Comparison of ENCODE assay signal across 10 mouse cellular contexts in genomic region chr19:53532021-53532420, GRCm38 (mm10). TPM values are rescaled to one million over a fixed set of nuclear protein-coding genes. Genes with fewer than 3 reads are reported as not detected.
A peak's percentile ranks its signal among the peaks of the same experiment; 100 is the strongest.
DNase-seq lines count a peak whose midpoint lies in the region; ATAC-seq and TF ChIP-seq lines count a peak whose summit lies in the region.
"Had no signal": no experiment of that assay in that cellular context is flagged by ENCODE, and none has a peak within 500 bp of the region (broad histone marks: within the 10 kb centered on the region; RNA-seq: fewer than 3 reads in every experiment).

No protein-coding gene starts in this region.

- no peak for TF ChIP-seq CTCF in liver, postnatal 0 days (IDR thresholded peaks at IDR 0.05; ENCODE audit: low read depth)
- TF ChIP-seq CTCF in cerebellum, adult 2 months (IDR thresholded peaks at IDR 0.05; ENCODE audit: borderline replicate concordance, insufficient read depth, low read depth, low read length), result no peak
- no peak for TF ChIP-seq CTCF in heart, postnatal 0 days (IDR thresholded peaks at IDR 0.05; ENCODE audit: low read depth)

- H3K9me3 ChIP-seq in liver, postnatal 0 days (ENCODE audit: low read length), result no peaks in the 10 kb centered on the region
- H3K9me3 ChIP-seq in heart, postnatal 0 days (replicated peaks; ENCODE audit: control insufficient read depth, low read length), result no peaks in the 10 kb centered on the region
- no peaks in the 10 kb centered on the region for H3K9me3 ChIP-seq in midbrain, embryonic 11.5 days (ENCODE audit: control insufficient read depth, low read length)
- H3K9me3 ChIP-seq: embryonic facial prominence, embryonic 12.5 days had no signal

- DNase-seq in liver, postnatal 0 days, result no peak
- DNase-seq in liver (no peak), adipocyte (ENCODE audit: low spot score) (peak; percentile 61)
- peak; percentile 82 to 90 for DNase-seq in cerebellum, adult 2 months
- peak; percentile 52 for DNase-seq in heart, postnatal 0 days (ENCODE audit: low spot score)
- DNase-seq in gastrocnemius, postnatal 36 days, result no peak
- DNase-seq in urinary bladder, postnatal 36 days (ENCODE audit: low spot score in 2 of 2), result no peak
- DNase-seq in midbrain, embryonic 11.5 days (ENCODE audit: low spot score, missing footprints), result no peak
- DNase-seq: thymus, adult 2 months had no signal

- no peak overlapping the region for H3K4me3 ChIP-seq in liver, postnatal 0 days (ENCODE audit: low read depth, low read length)
- peak overlapping the region; percentile 71 for H3K4me3 ChIP-seq in cerebellum, adult 2 months (replicated peaks; ENCODE audit: insufficient read depth, low read depth, low read length)
- peak overlapping the region; percentile 11 for H3K4me3 ChIP-seq in heart, postnatal 0 days (ENCODE audit: low read depth, low read length)
- H3K4me3 ChIP-seq in midbrain, embryonic 11.5 days (ENCODE audit: low read depth, low read length), result no peak overlapping the region
- H3K4me3 ChIP-seq: embryonic facial prominence, embryonic 12.5 days had no signal

- H3K4me1 ChIP-seq in liver, postnatal 0 days (ENCODE audit: insufficient read depth), result peaks cover 46% of the 10 kb centered on the region
- H3K4me1 ChIP-seq in cerebellum, adult 2 months (ENCODE audit: control insufficient read depth, insufficient read depth, low read length), result peaks cover 19% of the 10 kb centered on the region
- H3K4me1 ChIP-seq in heart, postnatal 0 days (ENCODE audit: control insufficient read depth, insufficient read depth), result peaks cover 32% of the 10 kb centered on the region
- peaks cover 21% of the 10 kb centered on the region for H3K4me1 ChIP-seq in midbrain, embryonic 11.5 days (ENCODE audit: control insufficient read depth, insufficient read depth, low read length)

- peaks cover 9% of the 10 kb centered on the region for H3K27me3 ChIP-seq in liver, postnatal 0 days (ENCODE audit: insufficient read depth, low read length)
- H3K27me3 ChIP-seq in cerebellum, adult 2 months (ENCODE audit: control insufficient read depth, insufficient read depth, low read length), result no peaks in the 10 kb centered on the region
- no peaks in the 10 kb centered on the region for H3K27me3 ChIP-seq in heart, postnatal 0 days (ENCODE audit: control insufficient read depth, insufficient read depth, low read length)
- H3K27me3 ChIP-seq in midbrain, embryonic 11.5 days (ENCODE audit: control insufficient read depth, insufficient read depth, low read length), result peaks cover 17% of the 10 kb centered on the region

- H3K36me3 ChIP-seq in liver, postnatal 0 days (replicated peaks; ENCODE audit: insufficient read depth, low read length), result 0 out of 2 replicates have a peak, but pooled peaks cover 5% of the 10 kb centered on the region
- H3K36me3 ChIP-seq in heart, postnatal 0 days (replicated peaks; ENCODE audit: control insufficient read depth, insufficient read depth, low read length), result peaks cover 20% of the 10 kb centered on the region
- H3K36me3 ChIP-seq in midbrain, embryonic 11.5 days (ENCODE audit: control insufficient read depth, insufficient read depth, low read length), result no peaks in the 10 kb centered on the region
- H3K36me3 ChIP-seq: embryonic facial prominence, embryonic 12.5 days had no signal

- intact Hi-C loops in gastrocnemius, postnatal 36 days (cut with DNase I), result loop anchor here (5.0 kb wide), 1 partner anchor 45 kb away; no protein-coding TSS in a partner anchor

- no peak for ATAC-seq in liver, postnatal 0 days
- ATAC-seq in heart, postnatal 0 days (ENCODE audit: insufficient read depth, low read depth), result no peak
- ATAC-seq in midbrain, embryonic 11.5 days (ENCODE audit: low FRiP score), result no peak

- TF ChIP-seq POLR2A in cerebellum, adult 2 months (IDR thresholded peaks at IDR 0.05; ENCODE audit: borderline replicate concordance, insufficient read depth, low read length), result peak; percentile 60; the same call in 1 of the 2 replicates

- peak overlapping the region; percentile 35; the same call in 1 of the 2 replicates for H3K4me2 ChIP-seq in liver, postnatal 0 days (ENCODE audit: low read depth, low read length)
- H3K4me2 ChIP-seq in heart, postnatal 0 days (ENCODE audit: low read depth, low read length), result peak overlapping the region; percentile 86
- H3K4me2 ChIP-seq in midbrain, embryonic 11.5 days, result no peak overlapping the region
- H3K4me2 ChIP-seq: embryonic facial prominence, embryonic 12.5 days had no signal

- H3K27ac ChIP-seq in liver, postnatal 0 days (ENCODE audit: low read depth), result no peak overlapping the region
- peak overlapping the region; percentile 79 for H3K27ac ChIP-seq in cerebellum, adult 2 months (ENCODE audit: insufficient read depth, low read length)
- H3K27ac ChIP-seq in heart, postnatal 0 days (ENCODE audit: low read depth), result peak overlapping the region; percentile 14
- H3K27ac ChIP-seq in midbrain, embryonic 11.5 days (ENCODE audit: low read depth, low read length), result no peak overlapping the region
- H3K27ac ChIP-seq: embryonic facial prominence, embryonic 12.5 days had no signal

- no peak for TF ChIP-seq EP300 in liver, postnatal 0 days (IDR thresholded peaks at IDR 0.05; ENCODE audit: low read depth)
- TF ChIP-seq EP300 in heart, postnatal 0 days (IDR thresholded peaks at IDR 0.05; ENCODE audit: low read depth), result no peak

- 56% methylated on average over 6 of the region's 6 CpGs for WGBS in liver, postnatal 0 days (ENCODE audit: insufficient replicate concordance)
- WGBS in cerebellum, adult 2 months, result 16% methylated on average over 6 of the region's 6 CpGs
- 16% methylated on average over 6 of the region's 6 CpGs for WGBS in heart, postnatal 0 days
- WGBS in midbrain, embryonic 11.5 days, result 37% methylated on average over 6 of the region's 6 CpGs

- H3K9ac ChIP-seq in liver, postnatal 0 days (replicated peaks), result no peak overlapping the region
- H3K9ac ChIP-seq in heart, postnatal 0 days (replicated peaks; ENCODE audit: low read depth, low read length), result no peak overlapping the region; the same call in 1 of the 2 replicates
- no peak overlapping the region for H3K9ac ChIP-seq in midbrain, embryonic 11.5 days (ENCODE audit: low read length)
- H3K9ac ChIP-seq: embryonic facial prominence, embryonic 12.5 days had no signal

RNA-seq across cellular contexts. Expression of gene Dusp5, which starts 3.1 kb away (rescaled TPM):
- polyA plus RNA-seq in liver, postnatal 0 days (2015; fragmentation: Nextera tagmentation; extraction: Ambion mirVana), result 2.7 and 3.4 TPM in 2 replicates
- 80.4 and 87.9 TPM in 2 replicates for polyA plus RNA-seq in cerebellum, adult 2 months (2012; rRNA removed)
- total RNA-seq in heart, postnatal 0 days (2014; rRNA removed; ENCODE audit: low replicate concordance), result 15.9 and 20.8 TPM in 2 replicates
- polyA plus RNA-seq in heart, postnatal 0 days (2015; fragmentation: Nextera tagmentation; extraction: Ambion mirVana), result 8.0 and 9.6 TPM in 2 replicates
- total RNA-seq in gastrocnemius, postnatal 36 days (2021), result 1 to 10 TPM; 1.1 to 1.2 TPM
- 1.9 and 2.9 TPM in 2 replicates for polyA plus RNA-seq in midbrain, embryonic 11.5 days (2014; fragmentation: Nextera tagmentation; extraction: Ambion mirVana)

RNA-seq across cellular contexts. Expression of gene Nutf2-ps1, which starts 56.8 kb away (rescaled TPM):
- polyA plus RNA-seq in liver, postnatal 0 days (2015; fragmentation: Nextera tagmentation; extraction: Ambion mirVana), result 86.8 and 101 TPM in 2 replicates
- 17.0 and 17.3 TPM in 2 replicates for polyA plus RNA-seq in cerebellum, adult 2 months (2012; rRNA removed)
- 120 and 143 TPM in 2 replicates for total RNA-seq in heart, postnatal 0 days (2014; rRNA removed; ENCODE audit: low replicate concordance)
- 209 and 216 TPM in 2 replicates for polyA plus RNA-seq in heart, postnatal 0 days (2015; fragmentation: Nextera tagmentation; extraction: Ambion mirVana)
- total RNA-seq in gastrocnemius, postnatal 36 days (2021), result 10 to 100 TPM; 56.6 to 81.6 TPM
- polyA plus RNA-seq in midbrain, embryonic 11.5 days (2014; fragmentation: Nextera tagmentation; extraction: Ambion mirVana), result 516 and 544 TPM in 2 replicates

Comparison
In these comparisons a context has a peak if more than half of its experiments do, and no peak if none do; other contexts are left out.
1. DNase-seq: peak in adipocyte (single experiment), cerebellum, adult 2 months (2 of 2) and heart, postnatal 0 days (single experiment); none in liver, postnatal 0 days (single experiment), liver (single experiment), gastrocnemius, postnatal 36 days (0 of 2), urinary bladder, postnatal 36 days (0 of 2) and midbrain, embryonic 11.5 days (single experiment).
2. H3K27ac ChIP-seq: peak in cerebellum, adult 2 months (single experiment) and heart, postnatal 0 days (single experiment); none in liver, postnatal 0 days (single experiment) and midbrain, embryonic 11.5 days (single experiment).
3. H3K4me3 ChIP-seq: peak in cerebellum, adult 2 months (single experiment) and heart, postnatal 0 days (single experiment); none in liver, postnatal 0 days (single experiment) and midbrain, embryonic 11.5 days (single experiment).